Mouse (Mus musculus) spleen, embryonic (tissue): ENCODE data around the gene Hist1h1d.
"Not testable (repeated sequence)": the region's sequence is repeated elsewhere in the genome, so short reads cannot be mapped to it uniquely, and the experiment has no call there.

Experiments
- CTCF ChIA-PET: fragments of 350-600 bp; sonication (Branson Sonifier 250); formaldehyde crosslinking; loops from one replicate; lab custom pipeline; 2022; lab: Charles Lee

Hist1h1d gene

GRCm38 (mm10) chr13:23529480-23530165 lies 23.4 kb upstream of the Hist1h1d start:
- CTCF ChIA-PET = no interaction called here

- CTCF ChIA-PET = no interaction called here
Measured at GRCm38 (mm10) chr13:23530181-23530900, 22.7 kb upstream of the Hist1h1d start.

GRCm38 (mm10) chr13:23530901-23531875 lies 21.9 kb upstream of the Hist1h1d start, which contains the start of gene Hist1h4h:
Hist1h4h (plus strand) TSS chr13:23531050.
- CTCF ChIA-PET = no interaction called here

- CTCF ChIA-PET = no interaction called here
Measured at GRCm38 (mm10) chr13:23532262-23533075, 20.6 kb upstream of the Hist1h1d start.

GRCm38 (mm10) chr13:23533560-23534367 lies 19.3 kb upstream of the Hist1h1d start, which contains the start of gene Hist1h2af:
Hist1h2af (plus strand) TSS chr13:23533906.
- CTCF ChIA-PET = interaction anchor here (0.6 kb wide), 1 partner anchor 717 kb away, joined by 3 read pairs; no protein-coding TSS in a partner anchor

- CTCF ChIA-PET = interaction anchor here (0.6 kb wide), 1 partner anchor 717 kb away, joined by 3 read pairs; no protein-coding TSS in a partner anchor
Measured at GRCm38 (mm10) chr13:23534368-23535131, 18.5 kb upstream of the Hist1h1d start.

- CTCF ChIA-PET = not testable (repeated sequence)
Measured at GRCm38 (mm10) chr13:23535137-23536075, 17.7 kb upstream of the Hist1h1d start, which contains the start of gene Hist1h3g. Hist1h3g (plus strand) TSS chr13:23535422.

- CTCF ChIA-PET = interaction anchor here (0.7 to 1.8 kb wide), 2 partner anchors 10 to 17 kb away, joined by 4 read pairs; partner anchors contain the start of gene Hist1h1d
Measured at GRCm38 (mm10) chr13:23536076-23536822, 16.8 kb upstream of the Hist1h1d start.

GRCm38 (mm10) chr13:23537006-23537710 lies 15.9 kb upstream of the Hist1h1d start:
- CTCF ChIA-PET = interaction anchor here (0.7 to 1.8 kb wide), 2 partner anchors 9 to 16 kb away, joined by 4 read pairs; partner anchors contain the start of gene Hist1h1d

GRCm38 (mm10) chr13:23538249-23538648 lies 14.8 kb upstream of the Hist1h1d start:
- CTCF ChIA-PET = interaction anchor here (1.8 kb wide), 1 partner anchor 15 kb away, joined by 4 read pairs; the partner anchor contains the start of gene Hist1h1d

- CTCF ChIA-PET = interaction anchor here (0.8 kb wide), 1 partner anchor 103 kb away, joined by 3 read pairs; no protein-coding TSS in a partner anchor
Measured at GRCm38 (mm10) chr13:23539821-23540220, 13.2 kb upstream of the Hist1h1d start.

- CTCF ChIA-PET = interaction anchor here (0.6 to 0.7 kb wide), 2 partner anchors 24 to 109 kb away, joined by 3 to 5 read pairs; no protein-coding TSS in a partner anchor
Measured at GRCm38 (mm10) chr13:23541497-23541896, 11.6 kb upstream of the Hist1h1d start.

GRCm38 (mm10) chr13:23542225-23542980 lies 10.7 kb upstream of the Hist1h1d start:
- CTCF ChIA-PET = interaction anchor here (0.6 kb wide), 1 partner anchor 109 kb away, joined by 3 read pairs; no protein-coding TSS in a partner anchor

- CTCF ChIA-PET = interaction anchor here (1.0 kb wide), 1 partner anchor 13 kb away, joined by 4 read pairs; no protein-coding TSS in a partner anchor
Measured at GRCm38 (mm10) chr13:23542999-23543607, 10.0 kb upstream of the Hist1h1d start, which contains the start of gene Hist1h2bh. Hist1h2bh (minus strand) TSS chr13:23543392.
